13 mouse cellular contexts compared by ENCODE assay signal in the genomic region with DNA sequence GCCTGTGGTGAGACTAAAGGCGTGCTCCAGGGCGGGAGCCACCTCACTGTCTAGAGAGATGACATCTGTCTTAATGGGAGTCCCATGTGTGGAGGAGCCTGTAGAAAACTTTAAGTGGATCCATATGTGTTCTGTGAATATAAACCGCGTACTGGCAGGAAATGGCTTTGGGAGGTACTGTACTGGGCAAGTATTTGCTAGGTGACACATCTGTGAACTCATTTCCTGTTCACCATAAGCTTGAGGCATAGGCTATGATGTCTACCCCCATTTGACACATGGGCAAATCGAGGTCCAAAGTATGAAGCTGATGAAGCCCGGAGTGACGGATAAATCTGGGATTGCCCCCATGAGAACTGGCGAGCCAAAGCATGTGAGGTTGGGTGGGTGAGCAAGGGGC. TPM values are rescaled to one million over a fixed set of nuclear protein-coding genes. Genes with fewer than 3 reads are reported as not detected.
DNase-seq lines count a peak whose midpoint lies in the region; ATAC-seq and TF ChIP-seq lines count a peak whose summit lies in the region.
"Had no signal": no experiment of that assay in that cellular context is flagged by ENCODE, and none has a peak within 500 bp of the region (broad histone marks: within the 10 kb centered on the region; RNA-seq: fewer than 3 reads in every experiment).

No protein-coding gene starts in this region.

- peaks cover 2% of the 10 kb centered on the region for H3K4me1 ChIP-seq in forebrain, embryonic 11.5 days (replicated peaks; ENCODE audit: control insufficient read depth, insufficient read depth, low read length)
- no peaks in the 10 kb centered on the region for H3K4me1 ChIP-seq in forebrain, postnatal 0 days (ENCODE audit: insufficient read depth)
- H3K4me1 ChIP-seq in midbrain, embryonic 10.5 days: peaks cover 23% of the 10 kb centered on the region
- H3K4me1 ChIP-seq in midbrain, embryonic 16.5 days (ENCODE audit: control insufficient read depth, insufficient read depth, low read length): no peaks in the 10 kb centered on the region; the same call in 1 of the 2 replicates
- H3K4me1 ChIP-seq in hindbrain, embryonic 14.5 days (replicated peaks; ENCODE audit: control insufficient read depth, insufficient read depth, low read length): peaks cover 9% of the 10 kb centered on the region; the same call in 1 of the 2 replicates
- peaks cover 20% of the 10 kb centered on the region for H3K4me1 ChIP-seq in neural tube, embryonic 15.5 days

- no peak overlapping the region for H3K9ac ChIP-seq in forebrain, embryonic 11.5 days (ENCODE audit: low read length)
- H3K9ac ChIP-seq in forebrain, postnatal 0 days: no peak overlapping the region
- no peak overlapping the region for H3K9ac ChIP-seq in midbrain, embryonic 16.5 days (ENCODE audit: low read depth, low read length)
- H3K9ac ChIP-seq in hindbrain, embryonic 14.5 days: no peak overlapping the region
- H3K9ac ChIP-seq in neural tube, embryonic 15.5 days (replicated peaks): no peak overlapping the region

- H3K27ac ChIP-seq in forebrain, embryonic 11.5 days (ENCODE audit: low read depth, low read length): no peak overlapping the region
- H3K27ac ChIP-seq in forebrain, postnatal 0 days (ENCODE audit: low read depth, low read length): no peak overlapping the region
- no peak overlapping the region for H3K27ac ChIP-seq in midbrain, embryonic 10.5 days (replicated peaks)
- no peak overlapping the region for H3K27ac ChIP-seq in midbrain, embryonic 16.5 days (ENCODE audit: low read length)
- H3K27ac ChIP-seq in hindbrain, embryonic 14.5 days: no peak overlapping the region
- no peak overlapping the region for H3K27ac ChIP-seq in neural tube, embryonic 15.5 days (replicated peaks)

- H3K27me3 ChIP-seq in forebrain, embryonic 11.5 days (ENCODE audit: control insufficient read depth, insufficient read depth, low read length): peaks cover 62% of the 10 kb centered on the region
- peaks cover 68% of the 10 kb centered on the region for H3K27me3 ChIP-seq in forebrain, postnatal 0 days (ENCODE audit: insufficient read depth, low read length)
- peaks cover 84% of the 10 kb centered on the region for H3K27me3 ChIP-seq in midbrain, embryonic 10.5 days (ENCODE audit: low read depth, poor library complexity, severe bottlenecking)
- H3K27me3 ChIP-seq in midbrain, embryonic 16.5 days (ENCODE audit: control insufficient read depth, insufficient read depth, low read depth, low read length): peaks cover 71% of the 10 kb centered on the region
- peaks cover 81% of the 10 kb centered on the region for H3K27me3 ChIP-seq in hindbrain, embryonic 14.5 days (ENCODE audit: control insufficient read depth, insufficient read depth, low read length)
- H3K27me3 ChIP-seq in neural tube, embryonic 15.5 days (replicated peaks): peaks cover 82% of the 10 kb centered on the region

- peaks cover 5% of the 10 kb centered on the region; the same call in 1 of the 2 replicates for H3K9me3 ChIP-seq in forebrain, embryonic 11.5 days (ENCODE audit: control insufficient read depth, low read length)
- H3K9me3 ChIP-seq in forebrain, postnatal 0 days (ENCODE audit: low read length): no peaks in the 10 kb centered on the region
- peaks cover 16% of the 10 kb centered on the region for H3K9me3 ChIP-seq in midbrain, embryonic 10.5 days (replicated peaks)
- 0 out of 2 replicates have a peak, but pooled peaks cover 6% of the 10 kb centered on the region for H3K9me3 ChIP-seq in midbrain, embryonic 16.5 days (replicated peaks; ENCODE audit: control insufficient read depth, low read length, poor library complexity, severe bottlenecking)
- H3K9me3 ChIP-seq in hindbrain, embryonic 14.5 days (ENCODE audit: control insufficient read depth, low read length): peaks cover 7% of the 10 kb centered on the region
- H3K9me3 ChIP-seq in neural tube, embryonic 15.5 days (replicated peaks): 0 out of 2 replicates have a peak, but pooled peaks cover 3% of the 10 kb centered on the region

- H3K36me3 ChIP-seq in forebrain, embryonic 11.5 days (ENCODE audit: control insufficient read depth, insufficient read depth, low read length): no peaks in the 10 kb centered on the region
- H3K36me3 ChIP-seq in forebrain, postnatal 0 days (ENCODE audit: insufficient read depth): peaks cover 20% of the 10 kb centered on the region
- H3K36me3 ChIP-seq in midbrain, embryonic 10.5 days: no peaks in the 10 kb centered on the region
- H3K36me3 ChIP-seq in midbrain, embryonic 16.5 days (ENCODE audit: control insufficient read depth, insufficient read depth, low read length): peaks cover 11% of the 10 kb centered on the region
- H3K36me3 ChIP-seq in hindbrain, embryonic 14.5 days (replicated peaks; ENCODE audit: control insufficient read depth, insufficient read depth): peaks cover 25% of the 10 kb centered on the region
- H3K36me3 ChIP-seq in neural tube, embryonic 15.5 days: peaks cover 13% of the 10 kb centered on the region; the same call in 1 of the 2 replicates

- peak overlapping the region; percentile 70; the same call in 1 of the 2 replicates for H3K4me2 ChIP-seq in forebrain, embryonic 11.5 days (ENCODE audit: low read depth, low read length, severe bottlenecking)
- no peak overlapping the region for H3K4me2 ChIP-seq in forebrain, postnatal 0 days (ENCODE audit: low read depth)
- no peak overlapping the region for H3K4me2 ChIP-seq in midbrain, embryonic 16.5 days (ENCODE audit: low read length)
- H3K4me2 ChIP-seq in hindbrain, embryonic 14.5 days (replicated peaks): peak overlapping the region; percentile 59; the same call in 1 of the 2 replicates
- H3K4me2 ChIP-seq in neural tube, embryonic 15.5 days: peak overlapping the region; percentile 65

- WGBS in forebrain, embryonic 11.5 days: 65% methylated on average over 8 of the region's 8 CpGs
- WGBS in forebrain, postnatal 0 days: 72% methylated on average over 8 of the region's 8 CpGs
- WGBS in midbrain, embryonic 10.5 days: 60% methylated on average over 8 of the region's 8 CpGs
- 66% methylated on average over 8 of the region's 8 CpGs for WGBS in midbrain, embryonic 16.5 days
- 56% methylated on average over 8 of the region's 8 CpGs for WGBS in hindbrain, embryonic 14.5 days
- 63% methylated on average over 8 of the region's 8 CpGs for WGBS in neural tube, embryonic 15.5 days

- no peak overlapping the region for H3K4me3 ChIP-seq in forebrain, embryonic 11.5 days (ENCODE audit: low read depth, low read length)
- no peak overlapping the region for H3K4me3 ChIP-seq in forebrain, postnatal 0 days (ENCODE audit: low read depth, low read length)
- peak overlapping the region; percentile 60 for H3K4me3 ChIP-seq in midbrain, embryonic 10.5 days
- no peak overlapping the region for H3K4me3 ChIP-seq in midbrain, embryonic 16.5 days (ENCODE audit: low read depth, low read length)
- peak overlapping the region; percentile 40; the same call in 1 of the 2 replicates for H3K4me3 ChIP-seq in hindbrain, embryonic 14.5 days (replicated peaks; ENCODE audit: low read length)
- H3K4me3 ChIP-seq in neural tube, embryonic 15.5 days (replicated peaks): peak overlapping the region; percentile 41

- TF ChIP-seq CTCF in forebrain, postnatal 0 days (IDR thresholded peaks at IDR 0.05; ENCODE audit: low read depth): no peak

- no peak for ATAC-seq in forebrain, embryonic 11.5 days (replicated peaks; ENCODE audit: low FRiP score)
- ATAC-seq in forebrain, postnatal 0 days: no peak
- ATAC-seq in midbrain, embryonic 16.5 days: no peak
- 0 out of 2 replicates have a peak, but pooled peaks have one; percentile 12 for ATAC-seq in hindbrain, embryonic 14.5 days (ENCODE audit: low FRiP score)
- no peak for ATAC-seq in neural tube, embryonic 15.5 days (ENCODE audit: low FRiP score)
- no peak for ATAC-seq in inflammation-experienced regulatory T-cells, adult 6 months

- no peak for DNase-seq in forebrain, embryonic 11.5 days (ENCODE audit: low spot score)
- DNase-seq in forebrain, postnatal 0 days: no peak
- DNase-seq in midbrain, embryonic 10.5 days (ENCODE audit: low spot score): no peak
- DNase-seq in hindbrain, embryonic 14.5 days (ENCODE audit: low spot score): no peak
- DNase-seq in layer of hippocampus, adult 18-20 months (ENCODE audit: low spot score in 2 of 2): no peak
- DNase-seq: cerebellum, postnatal 14 days; layer of hippocampus, postnatal 36 days had no signal

RNA-seq across cellular contexts. Expression of a gene that starts 39.7 kb away (rescaled TPM):
- 0.19 and 0.28 TPM in 2 replicates for polyA plus RNA-seq in forebrain, embryonic 11.5 days (2014; fragmentation: Nextera tagmentation; extraction: Ambion mirVana)
- 18.8 and 22.3 TPM in 2 replicates for total RNA-seq in forebrain, postnatal 0 days (2014; rRNA removed)
- polyA plus RNA-seq in forebrain, postnatal 0 days (2015; fragmentation: Nextera tagmentation; extraction: Ambion mirVana): 2.5 and 3.8 TPM in 2 replicates
- polyA plus RNA-seq in midbrain, embryonic 10.5 days (2016; fragmentation: Nextera tagmentation; extraction: Ambion mirVana): 0.30 and 0.52 TPM in 2 replicates
- 3.1 and 4.4 TPM in 2 replicates for polyA plus RNA-seq in midbrain, embryonic 16.5 days (2015; fragmentation: Nextera tagmentation; extraction: Ambion mirVana)
- 4.0 and 4.2 TPM in 2 replicates for polyA plus RNA-seq in hindbrain, embryonic 14.5 days (2014; fragmentation: Nextera tagmentation; extraction: Ambion mirVana)
- 3.7 TPM in 2 replicates for polyA plus RNA-seq in neural tube, embryonic 15.5 days (2015; fragmentation: Nextera tagmentation; extraction: Ambion mirVana)
- polyA plus RNA-seq in inflammation-experienced regulatory T-cells, adult 6 months (2017; shearing (Covaris generic)): under 1 TPM; 0.12 to 0.23 (median 0.13) TPM
- 100 to 1,000 TPM; 130 to 133 TPM for total RNA-seq in layer of hippocampus, adult 18-20 months (2021)

RNA-seq across cellular contexts. Expression of a gene that starts 40.0 kb away (rescaled TPM):
- 34.4 and 38.0 TPM in 2 replicates for polyA plus RNA-seq in forebrain, embryonic 11.5 days (2014; fragmentation: Nextera tagmentation; extraction: Ambion mirVana)
- 11.6 and 14.3 TPM in 2 replicates for total RNA-seq in forebrain, postnatal 0 days (2014; rRNA removed)
- polyA plus RNA-seq in forebrain, postnatal 0 days (2015; fragmentation: Nextera tagmentation; extraction: Ambion mirVana): 16.3 and 18.9 TPM in 2 replicates
- polyA plus RNA-seq in midbrain, embryonic 10.5 days (2016; fragmentation: Nextera tagmentation; extraction: Ambion mirVana): 38.9 and 40.9 TPM in 2 replicates
- polyA plus RNA-seq in midbrain, embryonic 16.5 days (2015; fragmentation: Nextera tagmentation; extraction: Ambion mirVana): 13.2 and 15.1 TPM in 2 replicates
- 17.7 and 25.4 TPM in 2 replicates for polyA plus RNA-seq in hindbrain, embryonic 14.5 days (2014; fragmentation: Nextera tagmentation; extraction: Ambion mirVana)
- polyA plus RNA-seq in neural tube, embryonic 15.5 days (2015; fragmentation: Nextera tagmentation; extraction: Ambion mirVana): 24.5 and 26.1 TPM in 2 replicates
- 10 to 100 TPM in 2 of 3 experiments, 1 to 10 TPM in 1; 6.0 to 21.7 (median 17.0) TPM for polyA plus RNA-seq in inflammation-experienced regulatory T-cells, adult 6 months (2017; shearing (Covaris generic))
- total RNA-seq in layer of hippocampus, adult 18-20 months (2021): 10 to 100 TPM; 18.5 to 20.1 TPM

RNA-seq across cellular contexts. Expression of a gene that starts 50.6 kb away (rescaled TPM):
- polyA plus RNA-seq in forebrain, embryonic 11.5 days (2014; fragmentation: Nextera tagmentation; extraction: Ambion mirVana): not detected in 2 replicates
- total RNA-seq in forebrain, postnatal 0 days (2014; rRNA removed): not detected in 2 replicates
- not detected in 2 replicates for polyA plus RNA-seq in forebrain, postnatal 0 days (2015; fragmentation: Nextera tagmentation; extraction: Ambion mirVana)
- polyA plus RNA-seq in midbrain, embryonic 10.5 days (2016; fragmentation: Nextera tagmentation; extraction: Ambion mirVana): 0.48 and 0.82 TPM in 2 replicates
- not detected in 2 replicates for polyA plus RNA-seq in midbrain, embryonic 16.5 days (2015; fragmentation: Nextera tagmentation; extraction: Ambion mirVana)
- not detected in 2 replicates for polyA plus RNA-seq in hindbrain, embryonic 14.5 days (2014; fragmentation: Nextera tagmentation; extraction: Ambion mirVana)
- polyA plus RNA-seq in neural tube, embryonic 15.5 days (2015; fragmentation: Nextera tagmentation; extraction: Ambion mirVana): not detected in 2 replicates
- polyA plus RNA-seq in inflammation-experienced regulatory T-cells, adult 6 months (2017; shearing (Covaris generic)): 1 to 10 TPM in 1 of 3 experiments, not detected in 2; 4.0 TPM
- total RNA-seq in layer of hippocampus, adult 18-20 months (2021): not detected
- total RNA-seq: heart, adult 8-10 months; layer of hippocampus, postnatal 36 days; megakaryocyte progenitor cell, adult 5-6 weeks had no signal
- polyA plus RNA-seq: small intestine, adult 2 months had no signal

RNA-seq across cellular contexts. Expression of a gene that starts 52.0 kb away (rescaled TPM):
- 64.3 and 67.6 TPM in 2 replicates for polyA plus RNA-seq in forebrain, embryonic 11.5 days (2014; fragmentation: Nextera tagmentation; extraction: Ambion mirVana)
- total RNA-seq in forebrain, postnatal 0 days (2014; rRNA removed): 30.2 and 35.6 TPM in 2 replicates
- polyA plus RNA-seq in forebrain, postnatal 0 days (2015; fragmentation: Nextera tagmentation; extraction: Ambion mirVana): 31.8 and 33.1 TPM in 2 replicates
- polyA plus RNA-seq in midbrain, embryonic 10.5 days (2016; fragmentation: Nextera tagmentation; extraction: Ambion mirVana): 71.7 and 77.2 TPM in 2 replicates
- polyA plus RNA-seq in midbrain, embryonic 16.5 days (2015; fragmentation: Nextera tagmentation; extraction: Ambion mirVana): 47.4 and 55.1 TPM in 2 replicates
- 30.6 and 34.6 TPM in 2 replicates for polyA plus RNA-seq in hindbrain, embryonic 14.5 days (2014; fragmentation: Nextera tagmentation; extraction: Ambion mirVana)
- polyA plus RNA-seq in neural tube, embryonic 15.5 days (2015; fragmentation: Nextera tagmentation; extraction: Ambion mirVana): 28.9 and 33.4 TPM in 2 replicates
- 10 to 100 TPM; 46.9 to 59.2 (median 50.1) TPM for polyA plus RNA-seq in inflammation-experienced regulatory T-cells, adult 6 months (2017; shearing (Covaris generic))
- total RNA-seq in layer of hippocampus, adult 18-20 months (2021): 10 to 100 TPM; 25.8 to 28.2 TPM

Comparison
In these comparisons a context has a peak if more than half of its experiments do, and no peak if none do; other contexts are left out.
1. H3K4me2 ChIP-seq: peak in forebrain, embryonic 11.5 days (single experiment), hindbrain, embryonic 14.5 days (single experiment) and neural tube, embryonic 15.5 days (single experiment); none in forebrain, postnatal 0 days (single experiment) and midbrain, embryonic 16.5 days (single experiment).
2. H3K4me3 ChIP-seq: peak in midbrain, embryonic 10.5 days (single experiment), hindbrain, embryonic 14.5 days (single experiment) and neural tube, embryonic 15.5 days (single experiment); none in forebrain, embryonic 11.5 days (single experiment), forebrain, postnatal 0 days (single experiment) and midbrain, embryonic 16.5 days (single experiment).